Mouse (Mus musculus) colon, adult 2 months (tissue): Measurements from ENCODE around the gene Ube2q1. TPM values are rescaled to one million over a fixed set of nuclear protein-coding genes. Genes with fewer than 3 reads are reported as not detected.

ENCODE experiments used
- polyA plus RNA-seq: library from polyadenylated mRNA; depleted of rRNA; stranded (reverse); fragments of >200 nt; gene quantifications from 2 replicates; pipeline ENCODE4 v1.2.3, GENCODE M21; 2012; rRNA removed

Gene Ube2q1
- 22.5 and 25.7 TPM in 2 replicates for polyA plus RNA-seq

GRCm38 (mm10) chr3:89772968-89773709 lies at the start of gene Ube2q1:
Gene Ube2q1, plus strand, starts transcription at chr3:89773616.

GRCm38 (mm10) chr3:89764119-89764724 lies 9.2 kb upstream of the Ube2q1 start, which contains the start of gene Chrnb2:
Gene Chrnb2, minus strand, starts transcription at chr3:89764632.

GRCm38 (mm10) chr3:89830815-89831591 lies 57.6 kb downstream of the Ube2q1 start, which contains the start of gene She:
Gene She, plus strand, starts transcription at chr3:89831370.

Other genes starting within 250 kb of the Ube2q1 start
- 27.5 and 28.8 TPM in 2 replicates for gene Adar, start 58.6 kb upstream of the Ube2q1 start, polyA plus RNA-seq
- 1.6 and 1.8 TPM in 2 replicates for gene Chrnb2, start 9.0 kb upstream of the Ube2q1 start, polyA plus RNA-seq
- 1.3 and 1.4 TPM in 2 replicates for gene She, start 57.8 kb downstream of the Ube2q1 start, polyA plus RNA-seq
- 6.9 and 7.0 TPM in 2 replicates for gene Il6ra, start 139.6 kb downstream of the Ube2q1 start, polyA plus RNA-seq
- gene Atp8b2, start 189.9 kb downstream of the Ube2q1 start, polyA plus RNA-seq, result 16.1 and 22.6 TPM in 2 replicates
- 18.0 and 23.4 TPM in 2 replicates for gene Hax1, start 225.2 kb downstream of the Ube2q1 start, polyA plus RNA-seq